Mouse (Mus musculus) heart, postnatal 0 days (tissue): ENCODE measurements at regions not wholly inside any gene's neighbourhood (a gene's known extent, or its start where the extent isn't known, plus 50 kb on each side); places are given as distances from the start of the nearest gene placed in this dataset.

Source experiments
- ATAC-seq: fragments of 200-750 bp; cut with Nextera tagmentation; 2 replicates; pipeline ENCODE4 v1.8.0; 2017; ENCODE audit warnings: low read depth, moderate number of reproducible peaks, moderate library complexity; ENCODE audit not compliant: insufficient read depth
- DNase-seq: peaks from one replicate; pipeline ENCODE4 v3.0.0-alpha.2; 2016; ENCODE audit warnings: low spot score
- H3K27ac ChIP-seq: fragments of 300-500 bp; sonication (generic); 2 replicates; pipeline ENCODE4 v1.5.1; 2014; ENCODE audit warnings: low read depth, mild to moderate bottlenecking
- H3K27me3 ChIP-seq: fragments of 300-500 bp; sonication (generic); 2 replicates; pipeline ENCODE4 v1.6.1; 2014; ENCODE audit warnings: low read length, mixed read lengths; ENCODE audit not compliant: control insufficient read depth, insufficient read depth
- H3K36me3 ChIP-seq: fragments of 300-500 bp; sonication (generic); replicated peaks from 2 replicates; pipeline ENCODE4 v1.6.1; 2014; ENCODE audit warnings: low read length, mixed read lengths; ENCODE audit not compliant: control insufficient read depth, insufficient read depth
- H3K4me1 ChIP-seq: fragments of 300-500 bp; sonication (generic); 2 replicates; pipeline ENCODE4 v1.6.1; 2014; ENCODE audit warnings: antibody characterized with exemption; ENCODE audit not compliant: control insufficient read depth, insufficient read depth
- H3K4me2 ChIP-seq: fragments of 300-500 bp; sonication (generic); 2 replicates; pipeline ENCODE4 v1.6.1; 2014; ENCODE audit warnings: low read depth, mild to moderate bottlenecking, low read length, moderate library complexity
- H3K4me3 ChIP-seq: fragments of 300-500 bp; sonication (generic); 2 replicates; pipeline ENCODE4 v1.5.1; 2014; ENCODE audit warnings: low read depth, low read length
- H3K9ac ChIP-seq: fragments of 300-500 bp; sonication (generic); replicated peaks from 2 replicates; pipeline ENCODE4 v1.6.1; 2014; ENCODE audit warnings: low read depth, low read length, mixed read lengths
- H3K9me3 ChIP-seq: fragments of 300-500 bp; sonication (generic); replicated peaks from 2 replicates; pipeline ENCODE4 v1.6.1; 2016; ENCODE audit warnings: low read length; ENCODE audit not compliant: control insufficient read depth
- CTCF ChIP-seq: IDR thresholded peaks from 2 replicates; pipeline ENCODE4 v1.5.1; 2016; ENCODE audit warnings: antibody characterized with exemption, control low read depth, low read depth
- EP300 ChIP-seq: IDR thresholded peaks from 2 replicates; pipeline ENCODE4 v1.6.1; 2016; ENCODE audit warnings: antibody characterized with exemption, low read depth
- WGBS: fragments of 180-500 bp; shearing (Covaris S2); extraction: QIAGEN DNeasy Blood & Tissue Kit; methylation state at CpG from one replicate; pipeline ENCODE4 v1.1.7; 2014; 5-methylcytosine and 5-hydroxymethylcytosine counted together

- no peaks in the 10 kb centered on the region for H3K9me3 ChIP-seq
- H3K27ac ChIP-seq: no peak overlapping the region
- H3K9ac ChIP-seq: no peak overlapping the region
- DNase-seq (peak; percentile 18), ATAC-seq (no peak)
- H3K4me1 ChIP-seq: no peaks in the 10 kb centered on the region
- no peak overlapping the region for H3K4me3 ChIP-seq
- no peak for TF ChIP-seq EP300
- no peak for TF ChIP-seq CTCF
- no peaks in the 10 kb centered on the region for H3K27me3 ChIP-seq
- no peaks in the 10 kb centered on the region for H3K36me3 ChIP-seq
- no peak overlapping the region for H3K4me2 ChIP-seq
- WGBS: 54% methylated on average over 12 of the region's 12 CpGs
Observed at GRCm38 (mm10) chr6:100495131-100495530, 175.8 kb downstream of the Shq1 start.

- H3K27me3 ChIP-seq: no peaks in the 10 kb centered on the region
- no peaks in the 10 kb centered on the region for H3K36me3 ChIP-seq
- ATAC-seq: no peak
- no peaks in the 10 kb centered on the region for H3K4me1 ChIP-seq
- TF ChIP-seq CTCF (no peak), EP300 (no peak)
- no peak overlapping the region for H3K4me3 ChIP-seq
- H3K9me3 ChIP-seq: no peaks in the 10 kb centered on the region
- 56% methylated on average over 1 of the region's 1 CpGs for WGBS
- no peak for DNase-seq
- H3K9ac ChIP-seq: no peak overlapping the region
- no peak overlapping the region for H3K27ac ChIP-seq
- no peak overlapping the region for H3K4me2 ChIP-seq
Observed at GRCm38 (mm10) chr6:100493558-100493957, 177.4 kb downstream of the Shq1 start.

DNA sequence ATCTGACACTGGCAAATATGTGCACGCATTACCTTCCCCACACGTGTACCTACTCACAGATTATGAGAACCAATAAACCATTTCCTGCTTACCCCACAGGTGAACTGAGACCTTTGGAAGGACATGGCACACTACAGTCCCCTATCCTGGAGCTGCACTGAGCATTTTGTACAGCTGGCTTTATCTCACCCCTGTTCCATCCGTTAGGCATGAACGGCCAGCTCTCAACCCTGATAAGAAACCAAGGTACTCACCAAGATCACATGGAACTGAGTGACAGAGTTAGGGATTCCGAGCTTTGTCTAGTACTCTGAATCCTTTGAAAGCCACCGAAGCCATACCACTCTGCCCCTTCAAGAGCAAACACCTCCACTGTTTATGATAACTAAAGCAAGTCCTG, 179.1 kb downstream of the Shq1 start:
- Histone ChIP-seq H3K36me3 (no peaks in the 10 kb centered on the region), H3K27me3 (no peaks in the 10 kb centered on the region), H3K9ac (no peak overlapping the region), H3K9me3 (no peaks in the 10 kb centered on the region), H3K27ac (no peak overlapping the region), H3K4me1 (no peaks in the 10 kb centered on the region), H3K4me2 (no peak overlapping the region), H3K4me3 (no peak overlapping the region)
- no peak for TF ChIP-seq CTCF
- TF ChIP-seq EP300: no peak
- 57% methylated on average over 6 of the region's 6 CpGs for WGBS
- no peak for DNase-seq
- no peak for ATAC-seq

GRCm38 (mm10) chr6:100490920-100491712, 179.8 kb downstream of the Shq1 start:
- no peak for ATAC-seq
- Histone ChIP-seq H3K36me3 (no peaks in the 10 kb centered on the region), H3K27ac (no peak overlapping the region), H3K4me1 (no peaks in the 10 kb centered on the region), H3K4me3 (no peak overlapping the region), H3K9ac (no peak overlapping the region), H3K9me3 (no peaks in the 10 kb centered on the region), H3K27me3 (no peaks in the 10 kb centered on the region), H3K4me2 (no peak overlapping the region)
- WGBS: 87% methylated on average over 7 of the region's 7 CpGs
- TF ChIP-seq CTCF (no peak), EP300 (no peak)
- no peak for DNase-seq

DNA sequence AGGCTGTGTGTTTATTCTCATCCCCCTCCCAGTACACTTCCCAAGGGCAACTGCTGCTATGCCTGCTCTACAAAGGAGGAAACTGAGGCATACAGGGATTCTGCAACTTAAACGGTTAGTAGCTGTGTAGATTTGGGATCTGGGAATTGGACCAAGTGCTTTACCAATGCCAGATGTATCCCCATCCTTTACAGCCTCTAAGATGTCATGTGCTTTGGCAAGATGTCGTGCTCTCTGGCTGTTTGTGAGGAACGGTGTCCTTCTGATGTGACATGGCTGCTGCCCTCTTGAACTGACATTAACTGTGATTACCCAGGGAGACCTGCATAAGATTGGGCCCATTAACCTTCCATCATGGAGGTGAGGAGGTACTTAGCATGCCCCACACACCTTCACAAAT, 187.1 kb downstream of the Shq1 start:
- no peak for TF ChIP-seq CTCF
- no peak for TF ChIP-seq EP300
- 58% methylated on average over 3 of the region's 3 CpGs for WGBS
- DNase-seq (no peak), ATAC-seq (no peak)
- peaks cover 17% of the 10 kb centered on the region for H3K4me1 ChIP-seq
- H3K9me3 ChIP-seq: peaks cover 12% of the 10 kb centered on the region
- H3K27ac ChIP-seq: no peak overlapping the region
- no peak overlapping the region for H3K4me3 ChIP-seq
- no peaks in the 10 kb centered on the region for H3K36me3 ChIP-seq
- H3K9ac ChIP-seq: no peak overlapping the region
- 0 out of 2 replicates have a peak, but pooled peaks cover 6% of the 10 kb centered on the region for H3K27me3 ChIP-seq
- peak overlapping the region; percentile 52 for H3K4me2 ChIP-seq
